Mouse (Mus musculus) testis, adult 2 months (tissue): ENCODE data around the gene Nat9. TPM values are rescaled to one million over a fixed set of nuclear protein-coding genes. Genes with fewer than 3 reads are reported as not detected.

Experiments
- H3K27ac ChIP-seq: fragments of 200-500 bp; 2 replicates; pipeline ENCODE4 v1.5.1; 2012; ENCODE audit warnings: low read depth, low read length; ENCODE audit not compliant: control insufficient read depth, insufficient read depth
- H3K27me3 ChIP-seq: fragments of 200-500 bp; 2 replicates; pipeline ENCODE4 v1.6.1; 2012; ENCODE audit warnings: mild to moderate bottlenecking, low read length, moderate library complexity; ENCODE audit not compliant: control insufficient read depth, insufficient read depth
- H3K36me3 ChIP-seq: fragments of 200-500 bp; 2 replicates; pipeline ENCODE4 v1.6.1; 2012; ENCODE audit warnings: mild to moderate bottlenecking, low read length; ENCODE audit not compliant: control insufficient read depth, insufficient read depth
- H3K4me1 ChIP-seq: fragments of 200-500 bp; 2 replicates; pipeline ENCODE4 v1.6.1; 2012; ENCODE audit warnings: low read length; ENCODE audit not compliant: control insufficient read depth, insufficient read depth
- H3K4me3 ChIP-seq: fragments of 200-500 bp; 2 replicates; pipeline ENCODE4 v1.5.1; 2012; ENCODE audit warnings: low read depth, mild to moderate bottlenecking, low read length, moderate library complexity, mixed read lengths; ENCODE audit not compliant: control insufficient read depth
- CTCF ChIP-seq: fragments of 200-500 bp; IDR thresholded peaks from 2 replicates; pipeline ENCODE4 v1.5.1; 2012; ENCODE audit warnings: low read depth, mild to moderate bottlenecking, inconsistent platforms, low read length, moderate library complexity; ENCODE audit not compliant: control insufficient read depth, insufficient read depth, insufficient replicate concordance
- POLR2A ChIP-seq: fragments of 200-500 bp; IDR thresholded peaks from 2 replicates; pipeline ENCODE4 v1.6.1; 2012; ENCODE audit warnings: low read depth, mild to moderate bottlenecking, inconsistent platforms, low read length, moderate library complexity; ENCODE audit not compliant: control insufficient read depth
- polyA plus RNA-seq: library from polyadenylated mRNA; depleted of rRNA; stranded (reverse); fragments of >200 nt; gene quantifications from 2 replicates; pipeline ENCODE4 v1.2.3, GENCODE M21; 2012

The Nat9 gene
- polyA plus RNA-seq, 1 experiment: 106 TPM

DNA sequence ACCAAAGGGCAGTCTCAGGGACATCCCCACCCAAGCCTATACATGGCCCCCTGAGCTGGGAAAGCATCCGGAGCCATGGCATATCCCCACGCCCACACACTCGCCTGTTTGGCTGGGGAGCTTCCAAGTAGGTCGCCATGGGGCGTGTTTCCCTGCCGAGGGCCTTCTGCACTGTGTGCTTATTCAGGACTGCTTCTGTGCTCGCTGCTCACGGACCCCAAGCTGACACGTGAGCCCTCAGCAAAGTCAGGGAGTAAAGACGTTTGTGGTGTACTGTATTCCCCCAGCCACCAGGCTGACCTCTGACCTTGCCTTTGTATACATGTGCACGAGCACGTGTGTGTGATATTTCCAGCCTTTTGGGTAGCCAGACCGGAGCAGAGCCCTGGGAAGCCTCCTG lies 24.5 kb upstream of the Nat9 start:
- H3K36me3 ChIP-seq: no peaks in the 10 kb centered on the region
- 0 out of 2 replicates have a peak, but pooled peaks have one; percentile 10 for TF ChIP-seq POLR2A
- no peak for TF ChIP-seq CTCF
- no peak overlapping the region for H3K27ac ChIP-seq
- no peak overlapping the region for H3K4me3 ChIP-seq
- no peaks in the 10 kb centered on the region for H3K4me1 ChIP-seq
- H3K27me3 ChIP-seq: no peaks in the 10 kb centered on the region

DNA sequence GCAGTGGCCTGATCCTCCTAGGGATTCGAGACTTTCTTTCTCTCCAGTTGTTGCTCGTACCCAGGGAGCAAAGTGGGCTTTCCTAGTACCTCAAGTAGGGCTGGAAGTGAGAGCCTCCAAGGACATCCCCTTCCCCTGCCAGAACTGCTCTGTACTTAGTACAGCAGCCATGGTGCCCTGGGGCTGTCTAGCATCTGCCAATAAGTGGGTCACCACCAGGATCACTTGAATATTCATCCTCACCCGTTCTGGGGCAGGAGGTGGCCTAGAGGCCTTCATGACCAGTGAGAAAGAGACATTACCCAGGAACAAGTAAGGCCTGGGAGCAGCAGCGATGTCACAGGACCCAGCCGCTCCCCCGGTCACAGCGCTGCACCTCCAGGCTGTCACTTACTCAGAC lies 22.3 kb upstream of the Nat9 start:
- Histone ChIP-seq H3K27ac (no peak overlapping the region), H3K36me3 (no peaks in the 10 kb centered on the region), H3K27me3 (no peaks in the 10 kb centered on the region), H3K4me3 (no peak overlapping the region), H3K4me1 (no peaks in the 10 kb centered on the region)
- TF ChIP-seq CTCF: no peak
- TF ChIP-seq POLR2A: no peak

DNA sequence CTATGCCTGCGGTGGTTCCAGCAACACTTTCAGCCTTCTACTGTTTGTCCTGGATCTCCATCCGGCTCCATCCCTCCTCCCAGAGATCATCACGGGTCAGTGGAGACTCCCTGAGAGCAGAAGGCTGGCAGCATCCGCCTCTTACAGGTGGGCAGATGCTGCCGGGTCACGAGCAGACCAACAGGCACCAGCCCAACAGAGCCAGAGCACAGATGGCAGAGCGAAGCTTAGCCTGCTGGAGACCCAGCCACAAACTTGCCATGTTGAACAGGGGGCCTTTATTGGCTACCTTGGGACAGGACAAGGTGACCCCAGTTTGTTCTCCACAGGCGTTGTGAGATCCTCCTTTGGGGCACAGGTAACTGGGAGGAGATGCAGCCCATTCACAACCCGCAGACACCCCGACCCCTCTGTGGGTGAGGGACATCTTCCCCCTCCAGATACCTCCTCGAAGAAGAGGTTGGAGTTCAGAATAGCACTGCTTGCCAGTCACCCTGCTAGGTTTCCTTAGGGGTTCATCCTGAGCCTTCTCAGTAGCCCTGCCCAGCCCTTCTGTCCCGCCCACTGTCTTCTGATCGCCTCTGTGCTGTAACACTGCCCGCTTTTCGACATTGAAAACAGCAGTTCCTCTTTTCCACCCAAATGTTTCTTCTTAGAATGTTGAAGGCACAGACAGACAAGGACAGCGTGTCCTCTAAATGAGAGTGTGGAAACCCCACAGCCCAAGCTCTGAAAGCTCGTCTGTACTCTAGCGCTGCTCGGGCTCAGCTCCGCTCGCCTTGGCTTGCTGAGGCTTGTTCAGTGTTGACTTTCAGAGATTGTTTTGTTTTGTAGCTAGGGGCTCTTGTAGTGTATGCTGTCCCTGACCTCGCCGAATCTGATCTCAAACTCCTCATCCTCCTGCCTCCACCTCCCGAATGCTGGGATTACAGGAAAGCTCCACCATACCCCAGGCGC lies 21.4 kb upstream of the Nat9 start:
- H3K27ac ChIP-seq: no peak overlapping the region
- no peaks in the 10 kb centered on the region for H3K4me1 ChIP-seq
- TF ChIP-seq POLR2A (no peak), CTCF (no peak)
- H3K4me3 ChIP-seq: no peak overlapping the region
- H3K27me3 ChIP-seq: no peaks in the 10 kb centered on the region
- no peaks in the 10 kb centered on the region for H3K36me3 ChIP-seq

DNA sequence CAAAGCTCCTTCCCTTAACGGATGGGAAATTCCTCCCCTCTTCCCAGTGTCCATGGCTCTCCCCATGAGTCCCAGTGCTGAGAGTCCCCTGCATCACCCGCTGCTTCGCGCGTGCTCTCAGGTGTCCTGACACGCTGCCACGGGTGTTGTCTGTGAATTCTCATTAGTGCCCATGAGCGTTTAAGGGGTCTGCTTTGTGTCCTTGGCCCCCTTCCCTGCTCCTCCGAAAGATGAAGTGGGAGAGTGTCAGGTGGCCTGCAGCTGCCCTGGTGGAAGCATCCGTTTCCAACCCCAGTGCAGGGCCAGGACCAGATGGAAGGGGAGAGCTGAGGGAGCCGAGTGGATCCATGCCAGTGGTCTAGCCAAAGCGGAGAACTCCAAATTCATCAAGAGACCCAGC lies 20.5 kb upstream of the Nat9 start:
- Histone ChIP-seq H3K36me3 (no peaks in the 10 kb centered on the region), H3K4me3 (no peak overlapping the region), H3K27me3 (no peaks in the 10 kb centered on the region), H3K4me1 (no peaks in the 10 kb centered on the region), H3K27ac (no peak overlapping the region)
- no peak for TF ChIP-seq CTCF
- no peak for TF ChIP-seq POLR2A

DNA sequence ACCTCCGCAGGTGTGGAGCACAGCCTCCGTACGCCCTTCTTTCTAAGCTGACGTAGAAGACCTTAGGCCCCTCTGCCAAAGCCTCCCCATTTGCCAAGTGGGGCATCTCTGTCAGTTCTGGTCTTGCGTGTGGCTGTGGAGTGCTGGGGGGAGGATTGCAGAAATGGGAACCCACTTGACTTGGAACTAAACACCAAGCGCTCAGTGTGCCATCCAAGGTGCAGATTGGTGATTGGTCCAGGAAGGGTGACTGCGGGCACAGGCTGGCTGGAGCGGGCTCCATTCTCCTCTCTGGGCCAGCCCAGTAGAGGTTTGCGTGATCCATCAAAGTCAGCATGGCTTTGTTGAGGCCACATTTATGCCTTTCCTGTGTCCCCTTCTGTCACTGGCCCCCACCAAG lies 15.1 kb upstream of the Nat9 start:
- no peak for TF ChIP-seq POLR2A
- no peak for TF ChIP-seq CTCF
- Histone ChIP-seq H3K4me3 (no peak overlapping the region), H3K27me3 (no peaks in the 10 kb centered on the region), H3K27ac (no peak overlapping the region), H3K36me3 (no peaks in the 10 kb centered on the region), H3K4me1 (no peaks in the 10 kb centered on the region)

DNA sequence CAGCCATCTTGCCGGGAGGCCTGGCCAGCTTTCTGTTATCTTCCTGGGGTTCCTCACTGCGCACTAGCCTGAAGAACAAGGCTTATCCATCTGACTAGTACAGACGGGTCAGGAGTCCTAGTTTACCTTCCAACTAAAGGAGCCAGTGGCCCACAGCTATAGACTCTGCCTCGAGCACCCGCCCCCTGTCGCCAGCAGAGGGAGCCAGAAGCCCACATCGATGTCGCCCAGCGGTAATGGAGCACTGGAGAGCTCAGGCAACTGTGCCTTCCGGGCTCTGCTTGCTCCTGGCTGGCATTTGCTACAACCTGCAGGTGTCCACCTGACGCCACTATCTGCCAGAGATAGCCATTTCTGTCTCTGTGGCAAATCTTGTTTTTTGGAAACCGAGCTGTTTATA lies 14.7 kb upstream of the Nat9 start:
- Histone ChIP-seq H3K4me3 (no peak overlapping the region), H3K36me3 (no peaks in the 10 kb centered on the region), H3K27me3 (no peaks in the 10 kb centered on the region), H3K4me1 (no peaks in the 10 kb centered on the region), H3K27ac (no peak overlapping the region)
- TF ChIP-seq CTCF (peak; percentile 79; the same call in 1 of the 2 replicates), POLR2A (no peak)

DNA sequence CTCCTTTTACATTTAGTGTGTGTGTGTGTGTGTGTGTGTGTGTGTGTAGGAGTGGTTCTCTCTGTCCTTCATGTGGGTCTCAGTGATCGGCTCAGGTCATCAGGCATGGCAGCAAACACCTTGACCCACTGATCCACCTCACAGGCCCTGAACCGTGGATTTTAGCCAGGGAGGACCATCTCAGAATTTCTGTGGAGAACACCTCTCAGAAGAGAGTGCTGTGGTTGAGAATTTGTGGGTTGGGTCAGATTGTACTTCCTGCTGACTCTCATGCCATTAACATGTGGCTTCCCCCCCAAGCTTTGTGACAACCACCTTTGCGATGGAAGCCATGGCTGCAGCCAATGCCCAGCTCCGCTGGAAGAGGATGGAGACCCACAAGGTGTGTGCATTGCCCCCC lies 12.9 kb upstream of the Nat9 start:
- H3K36me3 ChIP-seq: no peaks in the 10 kb centered on the region
- no peak overlapping the region for H3K4me3 ChIP-seq
- H3K27me3 ChIP-seq: no peaks in the 10 kb centered on the region
- TF ChIP-seq CTCF (no peak), POLR2A (no peak)
- no peak overlapping the region for H3K27ac ChIP-seq
- H3K4me1 ChIP-seq: no peaks in the 10 kb centered on the region
